Mouse (Mus musculus) hindbrain, postnatal 0 days (tissue): ENCODE results near the gene Apbb1ip. TPM values are rescaled to one million over a fixed set of nuclear protein-coding genes. Genes with fewer than 3 reads are reported as not detected.

ENCODE experiments used
- ATAC-seq: fragments of 200-750 bp; cut with Nextera tagmentation; 2 replicates; pipeline ENCODE4 v1.8.0; 2017; ENCODE audit warnings: mild to moderate bottlenecking, moderate TSS enrichment, moderate library complexity
- DNase-seq: peaks from one replicate; pipeline ENCODE4 v3.0.0-alpha.2; 2015; ENCODE audit warnings: low spot score
- H3K27ac ChIP-seq: fragments of 300-500 bp; sonication (generic); 2 replicates; pipeline ENCODE4 v1.5.1; 2014; ENCODE audit warnings: mild to moderate bottlenecking
- H3K27me3 ChIP-seq: fragments of 300-500 bp; sonication (generic); 2 replicates; pipeline ENCODE4 v1.6.1; 2014; ENCODE audit warnings: low read length, mixed read lengths; ENCODE audit not compliant: insufficient read depth
- H3K36me3 ChIP-seq: fragments of 300-500 bp; sonication (generic); 2 replicates; pipeline ENCODE4 v1.6.1; 2014; ENCODE audit warnings: low read length, mixed read lengths; ENCODE audit not compliant: insufficient read depth
- H3K4me1 ChIP-seq: fragments of 300-500 bp; sonication (generic); 2 replicates; pipeline ENCODE4 v1.6.1; 2014; ENCODE audit warnings: antibody characterized with exemption, low read length, mixed read lengths; ENCODE audit not compliant: insufficient read depth
- H3K4me2 ChIP-seq: fragments of 300-500 bp; sonication (generic); 2 replicates; pipeline ENCODE4 v1.6.1; 2014; ENCODE audit warnings: low read depth, mild to moderate bottlenecking, low read length, moderate library complexity, mixed read lengths
- H3K4me3 ChIP-seq: fragments of 300-500 bp; sonication (generic); 2 replicates; pipeline ENCODE4 v1.5.1; 2014; ENCODE audit warnings: low read length
- H3K9ac ChIP-seq: fragments of 300-500 bp; sonication (generic); replicated peaks from 2 replicates; pipeline ENCODE4 v1.6.1; 2014; ENCODE audit warnings: mild to moderate bottlenecking, low read length, moderate library complexity, mixed read lengths
- H3K9me3 ChIP-seq: fragments of 300-500 bp; sonication (generic); 2 replicates; pipeline ENCODE4 v1.6.1; 2016; ENCODE audit warnings: low read length, mixed read lengths
- CTCF ChIP-seq: IDR thresholded peaks from 2 replicates; pipeline ENCODE4 v1.5.1; 2016; ENCODE audit warnings: antibody characterized with exemption, control low read depth, low read depth
- whole genome bisulfite sequencing: fragments of 180-500 bp; shearing (Covaris S2); extraction: QIAGEN DNeasy Blood & Tissue Kit; methylation state at CpG from one replicate; pipeline ENCODE4 v1.1.7; 2014; 5-methylcytosine and 5-hydroxymethylcytosine counted together
- polyA plus RNA-seq: library from polyadenylated mRNA; unstranded; fragments of >200 nt; fragmentation: Nextera tagmentation; extraction: Ambion mirVana; gene quantifications from 2 replicates; pipeline ENCODE4 v1.2.1, GENCODE M21; 2015
- total RNA-seq: library from RNA; depleted of rRNA; stranded (reverse); fragments of >200 nt; gene quantifications from 2 replicates; pipeline ENCODE4 v1.2.3, GENCODE M21; 2014

Apbb1ip gene
- total and polyA plus RNA-seq, 2 experiments from 2014 or later = 0.10 to 1.7 TPM

- Histone ChIP-seq H3K9ac (no peak overlapping the region), H3K4me3 (no peak overlapping the region), H3K4me2 (no peak overlapping the region), H3K4me1 (no peaks in the 10 kb centered on the region; the same call in 1 of the 2 replicates), H3K27ac (no peak overlapping the region), H3K9me3 (no peaks in the 10 kb centered on the region), H3K27me3 (no peaks in the 10 kb centered on the region), H3K36me3 (no peaks in the 10 kb centered on the region)
- no peak for TF ChIP-seq CTCF
- DNase-seq (no peak), ATAC-seq (no peak)
- WGBS = 52% methylated on average over 8 of the region's 8 CpGs
These were observed 1.3 kb downstream of the Apbb1ip start for GRCm38 (mm10) chr2:22775213-22775612.

- H3K4me3 ChIP-seq = no peak overlapping the region
- ATAC-seq (no peak), DNase-seq (no peak)
- no peak overlapping the region for H3K27ac ChIP-seq
- no peaks in the 10 kb centered on the region for H3K36me3 ChIP-seq
- H3K27me3 ChIP-seq = no peaks in the 10 kb centered on the region
- no peak for TF ChIP-seq CTCF
- H3K4me1 ChIP-seq = no peaks in the 10 kb centered on the region; the same call in 1 of the 2 replicates
- no peaks in the 10 kb centered on the region for H3K9me3 ChIP-seq
- no peak overlapping the region for H3K4me2 ChIP-seq
- H3K9ac ChIP-seq = no peak overlapping the region
- 47% methylated on average over 3 of the region's 3 CpGs for WGBS
These were observed 1.8 kb downstream of the Apbb1ip start for GRCm38 (mm10) chr2:22775681-22776080.

GRCm38 (mm10) chr2:22776568-22777230 is 2.8 kb downstream of the Apbb1ip start:
- no peaks in the 10 kb centered on the region for H3K36me3 ChIP-seq
- no peaks in the 10 kb centered on the region for H3K9me3 ChIP-seq
- no peak overlapping the region for H3K27ac ChIP-seq
- 50% methylated on average over 2 of the region's 2 CpGs for WGBS
- H3K4me1 ChIP-seq = no peaks in the 10 kb centered on the region; the same call in 1 of the 2 replicates
- ATAC-seq = no peak
- no peak overlapping the region for H3K4me2 ChIP-seq
- H3K27me3 ChIP-seq = no peaks in the 10 kb centered on the region
- no peak overlapping the region for H3K4me3 ChIP-seq
- TF ChIP-seq CTCF = no peak
- no peak overlapping the region for H3K9ac ChIP-seq
- DNase-seq = no peak

GRCm38 (mm10) chr2:22777757-22778156 is 3.9 kb downstream of the Apbb1ip start:
- DNase-seq (no peak), ATAC-seq (no peak)
- Histone ChIP-seq H3K4me1 (no peaks in the 10 kb centered on the region; the same call in 1 of the 2 replicates), H3K4me3 (no peak overlapping the region), H3K36me3 (no peaks in the 10 kb centered on the region), H3K27me3 (no peaks in the 10 kb centered on the region), H3K9ac (no peak overlapping the region), H3K4me2 (no peak overlapping the region), H3K9me3 (no peaks in the 10 kb centered on the region), H3K27ac (no peak overlapping the region)
- 94% methylated on average over 3 of the region's 3 CpGs for WGBS
- no peak for TF ChIP-seq CTCF

GRCm38 (mm10) chr2:22780884-22781283 is 7.0 kb downstream of the Apbb1ip start:
- ATAC-seq (no peak), DNase-seq (peak; percentile 30)
- Histone ChIP-seq H3K27me3 (no peaks in the 10 kb centered on the region), H3K9ac (no peak overlapping the region), H3K4me1 (no peaks in the 10 kb centered on the region), H3K4me3 (no peak overlapping the region), H3K27ac (no peak overlapping the region), H3K36me3 (no peaks in the 10 kb centered on the region), H3K9me3 (no peaks in the 10 kb centered on the region), H3K4me2 (no peak overlapping the region)
- TF ChIP-seq CTCF = no peak
- 51% methylated on average over 1 of the region's 1 CpGs for WGBS

GRCm38 (mm10) chr2:22781387-22782009 is 7.6 kb downstream of the Apbb1ip start:
- Histone ChIP-seq H3K4me3 (no peak overlapping the region), H3K9me3 (no peaks in the 10 kb centered on the region), H3K9ac (no peak overlapping the region), H3K4me1 (no peaks in the 10 kb centered on the region), H3K4me2 (no peak overlapping the region), H3K27ac (no peak overlapping the region), H3K27me3 (no peaks in the 10 kb centered on the region), H3K36me3 (no peaks in the 10 kb centered on the region)
- whole genome bisulfite sequencing = 47% methylated on average over 4 of the region's 4 CpGs
- DNase-seq (no peak), ATAC-seq (no peak)
- TF ChIP-seq CTCF = no peak

GRCm38 (mm10) chr2:22782057-22782456 is 8.2 kb downstream of the Apbb1ip start:
- WGBS = 88% methylated on average over 3 of the region's 3 CpGs
- Histone ChIP-seq H3K4me3 (no peak overlapping the region), H3K4me2 (no peak overlapping the region), H3K9me3 (no peaks in the 10 kb centered on the region), H3K4me1 (no peaks in the 10 kb centered on the region), H3K9ac (no peak overlapping the region), H3K27me3 (no peaks in the 10 kb centered on the region), H3K27ac (no peak overlapping the region), H3K36me3 (no peaks in the 10 kb centered on the region)
- TF ChIP-seq CTCF = no peak
- ATAC-seq (no peak), DNase-seq (no peak)
